Mouse (Mus musculus) heart, postnatal 0 days (tissue): ENCODE data around the gene Iqcf3.

Source experiments
- CTCF ChIP-seq: IDR thresholded peaks from 2 replicates; pipeline ENCODE4 v1.5.1; 2016; ENCODE audit warnings: antibody characterized with exemption, control low read depth, low read depth
- EP300 ChIP-seq: IDR thresholded peaks from 2 replicates; pipeline ENCODE4 v1.6.1; 2016; ENCODE audit warnings: antibody characterized with exemption, low read depth

GRCm38 (mm10) chr9:106482578-106483115 is 78.8 kb downstream of the Iqcf3 start:
- TF ChIP-seq CTCF (no peak), EP300 (no peak)
